Mouse (Mus musculus) lung, embryonic 16.5 days (tissue): Measurements from ENCODE around the gene Metap1d. TPM values are rescaled to one million over a fixed set of nuclear protein-coding genes. Genes with fewer than 3 reads are reported as not detected.

Experiments used
- ATAC-seq: fragments of 200-750 bp; cut with Nextera tagmentation; 2 replicates; pipeline ENCODE4 v1.8.0; 2017; ENCODE audit warnings: low read depth, mild to moderate bottlenecking, moderate library complexity
- H3K27ac ChIP-seq: fragments of 300-500 bp; sonication (generic); 2 replicates; pipeline ENCODE4 v1.5.1; 2014; ENCODE audit warnings: mild to moderate bottlenecking, control low read depth, low read length
- H3K27me3 ChIP-seq: fragments of 300-500 bp; sonication (generic); 2 replicates; pipeline ENCODE4 v1.6.1; 2014; ENCODE audit warnings: low read depth, low read length, mixed read lengths; ENCODE audit not compliant: control insufficient read depth, insufficient read depth
- H3K36me3 ChIP-seq: fragments of 300-500 bp; sonication (generic); 2 replicates; pipeline ENCODE4 v1.6.1; 2014; ENCODE audit warnings: low read length; ENCODE audit not compliant: control insufficient read depth, insufficient read depth
- H3K4me1 ChIP-seq: fragments of 300-500 bp; sonication (generic); replicated peaks from 2 replicates; pipeline ENCODE4 v1.6.1; 2014; ENCODE audit warnings: low read length, mixed read lengths; ENCODE audit not compliant: control insufficient read depth, insufficient read depth
- H3K4me2 ChIP-seq: fragments of 300-500 bp; sonication (generic); 2 replicates; pipeline ENCODE4 v1.6.1; 2014; ENCODE audit warnings: low read depth, low read length, control low read depth
- H3K4me3 ChIP-seq: fragments of 300-500 bp; sonication (generic); 2 replicates; pipeline ENCODE4 v1.5.1; 2014; ENCODE audit warnings: mild to moderate bottlenecking, low read length, control low read depth
- H3K9ac ChIP-seq: fragments of 300-500 bp; sonication (generic); 2 replicates; pipeline ENCODE4 v1.6.1; 2014; ENCODE audit warnings: low read length, control low read depth
- H3K9me3 ChIP-seq: fragments of 300-500 bp; sonication (generic); 2 replicates; pipeline ENCODE4 v1.6.1; 2016; ENCODE audit warnings: low read length; ENCODE audit not compliant: control insufficient read depth
- whole genome bisulfite sequencing: fragments of 180-500 bp; shearing (Covaris S2); extraction: QIAGEN DNeasy Blood & Tissue Kit; methylation state at CpG from one replicate; pipeline ENCODE4 v1.1.7; 2014; 5-methylcytosine and 5-hydroxymethylcytosine counted together
- polyA plus RNA-seq: library from polyadenylated mRNA; unstranded; fragments of >200 nt; fragmentation: Nextera tagmentation; extraction: Ambion mirVana; gene quantifications from 2 replicates; pipeline ENCODE4 v1.2.1, GENCODE M21; 2015

Metap1d gene
- polyA plus RNA-seq, 1 experiment from 2014 or later, result 36.2 TPM

DNA sequence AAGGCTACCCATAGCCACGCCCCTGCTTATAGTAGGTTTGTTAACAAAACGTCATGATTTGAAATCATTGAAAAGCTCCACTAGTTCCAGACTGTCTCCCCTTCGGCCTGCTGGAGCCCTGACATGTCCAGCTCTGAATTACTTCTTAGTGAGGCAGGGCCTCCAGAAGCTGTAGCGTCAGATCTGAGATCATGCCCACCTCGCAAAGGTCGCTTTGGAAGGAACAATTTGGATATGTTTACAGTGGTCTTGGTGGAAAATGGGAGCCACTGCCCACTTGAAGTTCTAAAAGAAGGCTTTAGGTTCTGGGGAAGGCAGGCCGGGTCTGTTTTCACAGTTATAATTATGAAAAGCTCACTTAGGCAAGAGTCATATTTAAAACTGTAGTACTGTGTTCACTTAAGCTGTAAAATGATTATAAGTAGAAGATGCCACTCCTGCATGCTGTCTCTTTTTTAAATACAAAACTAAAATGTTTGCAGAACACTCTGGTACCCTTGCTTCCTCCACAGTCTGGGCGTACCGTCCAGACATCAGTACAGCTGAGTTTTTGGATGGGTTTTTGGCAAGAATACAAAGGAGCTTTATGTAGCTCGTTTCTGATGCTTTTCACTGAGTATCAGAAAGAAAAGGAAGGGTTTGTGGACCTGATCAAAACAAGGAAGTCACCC, 30.1 kb downstream of the Metap1d start:
- Histone ChIP-seq H3K4me3 (no peak overlapping the region), H3K4me1 (no peaks in the 10 kb centered on the region), H3K9me3 (no peaks in the 10 kb centered on the region), H3K27me3 (no peaks in the 10 kb centered on the region), H3K36me3 (no peaks in the 10 kb centered on the region), H3K9ac (no peak overlapping the region), H3K4me2 (no peak overlapping the region), H3K27ac (no peak overlapping the region)
- 60% methylated on average over 10 of the region's 10 CpGs for WGBS
- no peak for ATAC-seq

- H3K4me3 ChIP-seq, result no peak overlapping the region
- H3K9ac ChIP-seq, result no peak overlapping the region
- no peaks in the 10 kb centered on the region for H3K9me3 ChIP-seq
- no peaks in the 10 kb centered on the region for H3K27me3 ChIP-seq
- H3K4me1 ChIP-seq, result no peaks in the 10 kb centered on the region
- ATAC-seq, result no peak
- H3K36me3 ChIP-seq, result no peaks in the 10 kb centered on the region
- 72% methylated on average over 5 of the region's 5 CpGs for WGBS
- no peak overlapping the region for H3K4me2 ChIP-seq
- no peak overlapping the region for H3K27ac ChIP-seq
These were observed 30.6 kb downstream of the Metap1d start for GRCm38 (mm10) chr2:71483717-71484066.

DNA sequence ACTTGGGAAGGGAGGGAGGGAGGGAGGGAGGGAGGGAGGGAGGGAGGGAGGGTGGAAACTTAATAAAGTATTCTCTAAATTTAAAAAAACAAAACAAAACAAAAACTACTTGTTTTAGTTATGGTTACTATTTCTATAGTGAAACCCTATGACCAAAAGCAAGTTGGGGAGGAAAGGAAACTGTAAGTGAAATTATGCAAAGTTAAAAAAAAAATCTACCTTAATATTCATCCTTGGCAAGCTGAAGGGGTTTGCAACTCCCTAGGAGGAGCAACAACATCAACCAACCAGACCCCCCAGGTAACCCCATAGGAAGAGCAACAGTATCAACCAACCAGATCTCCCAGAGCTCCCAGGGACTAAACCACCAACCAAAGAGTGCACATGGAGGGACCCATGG, 38.2 kb downstream of the Metap1d start:
- Histone ChIP-seq H3K9me3 (no peaks in the 10 kb centered on the region), H3K4me2 (no peak overlapping the region), H3K4me3 (no peak overlapping the region), H3K27ac (no peak overlapping the region), H3K27me3 (no peaks in the 10 kb centered on the region), H3K9ac (no peak overlapping the region), H3K36me3 (no peaks in the 10 kb centered on the region), H3K4me1 (no peaks in the 10 kb centered on the region)
- ATAC-seq, result no peak

DNA sequence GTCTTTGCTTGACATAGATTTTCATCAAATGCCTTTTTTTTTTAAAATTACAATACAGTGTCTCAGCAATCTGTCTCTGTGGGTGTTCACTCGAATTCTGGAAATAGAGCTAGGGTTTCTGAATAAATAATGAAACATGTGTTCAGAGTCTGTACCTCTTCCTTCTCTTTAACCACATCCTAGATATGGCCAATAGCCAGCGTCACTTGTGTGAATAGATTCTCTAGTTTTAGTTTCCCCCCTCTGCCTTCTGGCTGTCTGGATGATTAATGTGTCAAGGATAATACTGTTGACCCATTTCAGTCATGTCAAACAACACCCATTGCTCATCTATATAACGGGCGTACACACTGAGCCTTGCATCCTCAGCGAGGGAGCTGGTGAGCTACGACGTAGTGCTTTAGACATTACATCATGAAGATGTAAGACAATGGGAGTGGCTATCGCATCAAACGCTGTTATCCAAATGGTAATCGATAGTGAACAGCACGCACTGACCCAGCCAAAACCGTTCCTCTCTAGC, 40.1 kb downstream of the Metap1d start:
- 46% methylated on average over 12 of the region's 12 CpGs for WGBS
- no peaks in the 10 kb centered on the region for H3K36me3 ChIP-seq
- H3K4me3 ChIP-seq, result no peak overlapping the region
- no peak overlapping the region for H3K27ac ChIP-seq
- no peaks in the 10 kb centered on the region for H3K27me3 ChIP-seq
- no peak for ATAC-seq
- H3K4me1 ChIP-seq, result no peaks in the 10 kb centered on the region
- H3K4me2 ChIP-seq, result no peak overlapping the region
- H3K9me3 ChIP-seq, result no peaks in the 10 kb centered on the region
- H3K9ac ChIP-seq, result no peak overlapping the region

GRCm38 (mm10) chr2:71494503-71494902, 41.4 kb downstream of the Metap1d start:
- H3K4me2 ChIP-seq, result no peak overlapping the region
- H3K27me3 ChIP-seq, result no peaks in the 10 kb centered on the region
- no peaks in the 10 kb centered on the region for H3K36me3 ChIP-seq
- 58% methylated on average over 10 of the region's 10 CpGs for WGBS
- ATAC-seq, result no peak
- H3K9ac ChIP-seq, result no peak overlapping the region
- no peaks in the 10 kb centered on the region for H3K9me3 ChIP-seq
- no peak overlapping the region for H3K27ac ChIP-seq
- no peaks in the 10 kb centered on the region for H3K4me1 ChIP-seq
- no peak overlapping the region for H3K4me3 ChIP-seq

DNA sequence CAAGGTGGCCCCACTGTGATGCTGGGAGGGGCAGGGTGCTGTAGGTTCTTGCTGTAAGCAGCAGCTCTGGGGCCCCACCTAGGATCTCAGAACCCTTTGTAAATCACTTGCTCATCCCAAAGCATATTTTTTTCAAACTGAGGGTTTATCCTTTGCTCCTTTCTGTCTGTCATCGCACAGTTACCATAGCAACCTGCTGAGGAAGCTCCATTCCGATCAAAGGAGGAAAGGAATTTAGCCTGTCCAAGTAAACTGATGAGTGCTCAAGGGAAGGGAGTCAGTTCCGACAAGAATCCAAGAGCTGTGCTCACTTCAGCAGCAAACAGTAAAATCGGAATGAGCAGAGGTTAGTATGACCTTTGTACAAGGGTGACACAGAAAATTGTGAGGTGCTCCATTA, 41.9 kb downstream of the Metap1d start:
- Histone ChIP-seq H3K27ac (no peak overlapping the region), H3K4me3 (no peak overlapping the region), H3K27me3 (no peaks in the 10 kb centered on the region), H3K36me3 (no peaks in the 10 kb centered on the region), H3K9me3 (no peaks in the 10 kb centered on the region), H3K9ac (no peak overlapping the region), H3K4me2 (no peak overlapping the region), H3K4me1 (no peaks in the 10 kb centered on the region)
- ATAC-seq, result no peak
- 12% methylated on average over 4 of the region's 4 CpGs for WGBS

GRCm38 (mm10) chr2:71497175-71497574, 44.1 kb downstream of the Metap1d start:
- Histone ChIP-seq H3K4me1 (no peaks in the 10 kb centered on the region), H3K27ac (no peak overlapping the region), H3K9ac (no peak overlapping the region), H3K36me3 (no peaks in the 10 kb centered on the region), H3K27me3 (no peaks in the 10 kb centered on the region), H3K4me2 (no peak overlapping the region), H3K9me3 (no peaks in the 10 kb centered on the region), H3K4me3 (no peak overlapping the region)
- whole genome bisulfite sequencing, result 44% methylated on average over 5 of the region's 5 CpGs
- no peak for ATAC-seq

GRCm38 (mm10) chr2:71499276-71500230, 46.5 kb downstream of the Metap1d start:
- H3K4me2 ChIP-seq, result no peak overlapping the region
- H3K36me3 ChIP-seq, result no peaks in the 10 kb centered on the region
- H3K27me3 ChIP-seq, result no peaks in the 10 kb centered on the region
- no peaks in the 10 kb centered on the region for H3K4me1 ChIP-seq
- no peak overlapping the region for H3K27ac ChIP-seq
- H3K9ac ChIP-seq, result no peak overlapping the region
- no peak for ATAC-seq
- H3K9me3 ChIP-seq, result no peaks in the 10 kb centered on the region
- H3K4me3 ChIP-seq, result no peak overlapping the region
- WGBS, result 61% methylated on average over 16 of the region's 16 CpGs

GRCm38 (mm10) chr2:71504852-71505251, 51.8 kb downstream of the Metap1d start:
- no peak overlapping the region for H3K4me2 ChIP-seq
- no peak for ATAC-seq
- 46% methylated on average over 9 of the region's 9 CpGs for WGBS

More at GRCm38 (mm10) chr2:71504852-71505251, 51.8 kb downstream of the Metap1d start:
- Histone ChIP-seq H3K27me3 (no peaks in the 10 kb centered on the region), H3K27ac (no peak overlapping the region), H3K4me1 (no peaks in the 10 kb centered on the region), H3K4me3 (no peak overlapping the region), H3K9me3 (no peaks in the 10 kb centered on the region), H3K9ac (no peak overlapping the region), H3K36me3 (no peaks in the 10 kb centered on the region)
